Mouse (Mus musculus) limb, embryonic 11.5 days (tissue): ENCODE data around the gene Sema4d. TPM values are rescaled to one million over a fixed set of nuclear protein-coding genes. Genes with fewer than 3 reads are reported as not detected.

Experiments
- ATAC-seq: fragments of 200-750 bp; cut with Nextera tagmentation; 2 replicates; pipeline ENCODE4 v1.8.0; 2017; ENCODE audit warnings: low read depth; ENCODE audit not compliant: insufficient number of reproducible peaks, low FRiP score, low TSS enrichment
- DNase-seq: peaks from one replicate; pipeline ENCODE4 v3.0.0-alpha.2; 2015; ENCODE audit warnings: low spot score
- H3K27ac ChIP-seq: fragments of 300-500 bp; sonication (generic); replicated peaks from 2 replicates; pipeline ENCODE4 v1.5.1; 2014; ENCODE audit warnings: low read depth, mild to moderate bottlenecking, low read length
- H3K27me3 ChIP-seq: fragments of 300-500 bp; sonication (generic); 2 replicates; pipeline ENCODE4 v1.6.1; 2014; ENCODE audit warnings: mild to moderate bottlenecking, low read length, mixed read lengths; ENCODE audit not compliant: control insufficient read depth, insufficient read depth
- H3K36me3 ChIP-seq: fragments of 300-500 bp; sonication (generic); 2 replicates; pipeline ENCODE4 v1.6.1; 2014; ENCODE audit warnings: mild to moderate bottlenecking, low read length, moderate library complexity, mixed read lengths; ENCODE audit not compliant: control insufficient read depth, insufficient read depth
- H3K4me1 ChIP-seq: fragments of 300-500 bp; sonication (generic); 2 replicates; pipeline ENCODE4 v1.6.1; 2014; ENCODE audit warnings: low read length, mixed read lengths; ENCODE audit not compliant: control insufficient read depth, insufficient read depth
- H3K4me2 ChIP-seq: fragments of 300-500 bp; sonication (generic); 2 replicates; pipeline ENCODE4 v1.6.1; 2014; ENCODE audit warnings: low read depth, mild to moderate bottlenecking, moderate library complexity; ENCODE audit not compliant: severe bottlenecking
- H3K4me3 ChIP-seq: fragments of 300-500 bp; sonication (generic); 2 replicates; pipeline ENCODE4 v1.5.1; 2014; ENCODE audit warnings: low read depth, low read length
- H3K9ac ChIP-seq: fragments of 300-500 bp; sonication (generic); 2 replicates; pipeline ENCODE4 v1.6.1; 2014; ENCODE audit warnings: mild to moderate bottlenecking, low read length
- H3K9me3 ChIP-seq: fragments of 300-500 bp; sonication (generic); 2 replicates; pipeline ENCODE4 v1.6.1; 2016; ENCODE audit warnings: low read length; ENCODE audit not compliant: control insufficient read depth
- WGBS: fragments of 180-500 bp; shearing (Covaris S2); extraction: QIAGEN DNeasy Blood & Tissue Kit; methylation state at CpG from one replicate; pipeline ENCODE4 v1.1.7; 2014; 5-methylcytosine and 5-hydroxymethylcytosine counted together
- polyA plus RNA-seq: library from polyadenylated mRNA; unstranded; fragments of >200 nt; fragmentation: Nextera tagmentation; extraction: Ambion mirVana; gene quantifications from 2 replicates; pipeline ENCODE4 v1.2.1, GENCODE M21; 2014

Gene Sema4d
- polyA plus RNA-seq, 1 experiment from 2014 or later, result 5.3 TPM

DNA sequence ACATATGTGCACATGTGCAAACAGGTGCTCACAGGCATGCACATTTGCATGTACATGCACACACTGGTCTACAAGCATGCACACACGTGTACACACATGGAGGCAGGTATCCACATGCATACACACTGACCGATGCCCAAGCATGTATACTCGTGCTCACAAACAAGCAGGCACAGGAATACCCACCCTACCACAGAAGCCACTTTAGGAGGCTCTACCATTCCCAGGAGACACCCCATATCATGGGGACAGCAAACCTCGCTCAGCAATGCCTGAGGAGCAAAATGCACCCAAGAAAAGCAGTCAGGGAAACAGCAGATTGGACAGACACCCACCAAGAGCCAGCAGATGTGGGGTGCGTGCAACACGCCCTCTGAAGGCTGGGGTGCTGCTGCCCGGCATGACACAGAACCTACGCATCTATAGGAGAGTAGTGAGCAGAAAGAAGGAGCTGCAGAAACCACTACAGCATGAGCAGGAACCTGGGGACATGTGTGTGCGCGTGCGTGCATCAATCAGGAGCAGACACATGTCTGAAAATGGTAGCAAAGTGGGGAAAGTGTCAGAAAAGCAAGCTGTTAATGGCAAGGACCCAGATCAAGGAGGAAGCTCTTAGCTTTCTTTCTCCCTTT, 15.1 kb downstream of the Sema4d start:
- no peaks in the 10 kb centered on the region for H3K27me3 ChIP-seq
- no peaks in the 10 kb centered on the region for H3K4me1 ChIP-seq
- H3K4me2 ChIP-seq, result no peak overlapping the region
- WGBS, result 89% methylated on average over 11 of the region's 11 CpGs
- H3K27ac ChIP-seq, result no peak overlapping the region
- no peaks in the 10 kb centered on the region for H3K9me3 ChIP-seq
- ATAC-seq (no peak), DNase-seq (no peak)
- no peak overlapping the region for H3K9ac ChIP-seq
- no peaks in the 10 kb centered on the region for H3K36me3 ChIP-seq
- no peak overlapping the region for H3K4me3 ChIP-seq

DNA sequence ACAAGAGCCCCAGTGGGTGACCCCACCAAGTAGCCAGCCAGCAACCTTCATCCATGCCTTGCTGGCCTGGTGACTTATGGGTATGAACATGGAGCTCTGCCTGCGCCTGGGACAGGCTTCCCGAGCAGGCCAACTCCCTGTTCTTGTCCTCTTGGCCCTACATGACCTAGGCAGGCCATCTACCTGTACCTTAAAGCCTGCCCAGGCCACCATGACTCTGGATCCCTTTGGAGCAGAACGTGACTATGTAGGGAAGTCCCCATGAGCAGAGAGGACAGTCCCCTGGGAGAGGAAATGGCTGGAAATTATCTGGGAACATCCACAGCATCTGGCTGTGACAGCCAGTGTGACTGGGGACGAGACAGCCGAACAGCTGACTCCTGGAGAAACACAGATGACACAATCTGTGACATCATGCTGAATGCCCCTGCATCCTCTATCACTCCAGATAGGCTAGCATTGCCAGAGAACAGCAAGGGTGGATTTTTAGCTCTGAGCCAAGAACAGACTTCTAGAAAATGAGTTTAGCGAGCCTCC, 15.7 kb downstream of the Sema4d start:
- Histone ChIP-seq H3K4me1 (no peaks in the 10 kb centered on the region), H3K27ac (no peak overlapping the region), H3K9me3 (no peaks in the 10 kb centered on the region), H3K9ac (no peak overlapping the region), H3K27me3 (no peaks in the 10 kb centered on the region), H3K4me2 (no peak overlapping the region), H3K4me3 (no peak overlapping the region), H3K36me3 (no peaks in the 10 kb centered on the region)
- 74% methylated on average over 6 of the region's 6 CpGs for WGBS
- DNase-seq (no peak), ATAC-seq (no peak)

DNA sequence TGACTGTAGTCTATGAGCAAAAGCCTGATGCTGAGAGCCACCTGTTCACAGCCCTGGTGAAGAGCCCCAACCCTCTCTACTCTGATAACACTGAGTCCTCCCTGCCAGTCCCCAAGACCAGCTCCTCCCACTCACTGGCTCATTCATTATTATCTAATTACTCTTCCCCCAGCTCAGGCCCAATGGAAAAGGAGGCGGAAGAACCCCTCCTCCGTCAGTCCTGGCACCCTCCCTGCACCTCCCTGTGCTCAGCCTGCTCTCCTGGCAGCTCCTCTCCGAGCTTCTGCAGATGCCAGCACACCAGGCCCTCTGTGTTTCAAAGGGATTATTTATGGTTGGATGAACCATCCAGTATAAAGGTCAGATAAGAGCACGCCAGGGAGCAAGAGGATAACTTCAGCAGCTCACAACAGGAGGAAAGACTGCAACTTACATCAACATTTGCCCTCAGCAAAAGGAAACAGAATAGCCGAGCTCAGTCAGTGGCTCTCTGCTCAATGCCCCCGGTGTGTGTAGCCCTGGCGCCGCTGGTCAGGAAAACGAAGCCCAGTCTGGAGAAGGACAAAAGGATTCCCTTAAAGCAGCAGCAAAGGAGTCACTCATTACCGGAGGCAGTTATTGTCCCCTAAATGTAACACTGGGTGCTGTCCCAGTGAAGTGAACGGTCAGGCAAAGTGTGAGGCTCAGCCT, 16.4 kb downstream of the Sema4d start:
- Histone ChIP-seq H3K9ac (no peak overlapping the region), H3K9me3 (no peaks in the 10 kb centered on the region), H3K4me3 (no peak overlapping the region), H3K27me3 (no peaks in the 10 kb centered on the region), H3K4me2 (no peak overlapping the region), H3K36me3 (no peaks in the 10 kb centered on the region), H3K4me1 (no peaks in the 10 kb centered on the region), H3K27ac (no peak overlapping the region)
- DNase-seq, result no peak
- ATAC-seq, result no peak
- 46% methylated on average over 11 of the region's 11 CpGs for WGBS

DNA sequence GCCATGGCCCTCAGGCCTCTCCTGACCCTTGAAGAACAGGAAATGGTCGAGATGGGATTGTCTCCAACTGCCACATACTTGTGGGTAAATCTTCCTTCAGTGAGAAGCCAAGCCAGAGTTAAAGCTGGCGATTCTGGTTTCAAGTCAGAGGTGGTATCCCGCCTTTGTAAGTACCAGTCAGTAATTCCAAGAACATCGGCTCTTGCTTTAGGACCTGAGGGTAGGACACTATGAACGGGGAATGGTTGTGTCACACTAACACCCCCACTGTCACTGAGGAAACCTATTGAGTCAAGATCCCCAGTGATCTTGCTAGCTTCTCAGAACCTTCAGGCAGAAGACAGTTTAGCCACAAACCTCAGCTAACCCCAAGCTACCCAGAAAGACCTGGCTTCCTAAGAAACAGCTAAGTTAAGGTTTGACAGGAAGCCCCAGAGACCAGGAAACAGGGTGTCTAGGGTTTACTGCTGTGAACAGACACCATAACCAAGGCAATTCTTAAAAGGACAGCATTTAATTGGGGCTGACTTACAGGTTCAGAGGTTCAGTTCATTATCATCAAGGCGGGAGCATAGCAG, 17.3 kb downstream of the Sema4d start:
- WGBS, result 85% methylated on average over 6 of the region's 6 CpGs
- no peaks in the 10 kb centered on the region for H3K4me1 ChIP-seq

DNA sequence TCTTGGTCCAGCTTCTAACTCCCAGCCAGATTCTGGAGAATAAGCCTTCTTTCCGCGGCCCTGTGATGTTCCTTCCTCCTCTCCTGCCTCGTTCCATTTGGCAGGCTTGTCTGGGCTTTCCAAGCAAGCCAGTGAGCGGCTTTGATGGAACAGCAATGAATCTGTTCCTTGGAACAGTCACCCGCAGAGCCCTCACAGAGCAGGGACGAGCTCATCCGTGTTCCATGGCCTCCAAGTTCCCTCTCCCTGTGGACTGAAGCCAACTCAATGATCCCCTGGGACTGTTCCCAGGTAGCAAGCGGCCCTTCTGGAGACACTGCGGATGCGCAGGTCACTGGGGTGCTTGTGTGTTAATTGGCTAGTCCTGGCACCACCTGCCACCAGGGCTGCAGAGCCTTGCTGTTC, 21.7 kb downstream of the Sema4d start:
- H3K4me3 ChIP-seq, result no peak overlapping the region
- ATAC-seq (no peak), DNase-seq (no peak)
- no peaks in the 10 kb centered on the region for H3K4me1 ChIP-seq
- no peaks in the 10 kb centered on the region for H3K27me3 ChIP-seq
- no peaks in the 10 kb centered on the region for H3K9me3 ChIP-seq
- H3K4me2 ChIP-seq, result no peak overlapping the region
- no peak overlapping the region for H3K27ac ChIP-seq
- WGBS, result 80% methylated on average over 10 of the region's 10 CpGs
- H3K36me3 ChIP-seq, result no peaks in the 10 kb centered on the region
- H3K9ac ChIP-seq, result no peak overlapping the region

More for the DNA sequence above, 17.3 kb downstream of the Sema4d start:
- no peaks in the 10 kb centered on the region for H3K27me3 ChIP-seq
- no peak overlapping the region for H3K27ac ChIP-seq
- ATAC-seq (no peak), DNase-seq (no peak)
- no peaks in the 10 kb centered on the region for H3K36me3 ChIP-seq
- no peak overlapping the region for H3K4me2 ChIP-seq
- H3K4me3 ChIP-seq, result no peak overlapping the region
- H3K9ac ChIP-seq, result no peak overlapping the region
- H3K9me3 ChIP-seq, result no peaks in the 10 kb centered on the region

DNA sequence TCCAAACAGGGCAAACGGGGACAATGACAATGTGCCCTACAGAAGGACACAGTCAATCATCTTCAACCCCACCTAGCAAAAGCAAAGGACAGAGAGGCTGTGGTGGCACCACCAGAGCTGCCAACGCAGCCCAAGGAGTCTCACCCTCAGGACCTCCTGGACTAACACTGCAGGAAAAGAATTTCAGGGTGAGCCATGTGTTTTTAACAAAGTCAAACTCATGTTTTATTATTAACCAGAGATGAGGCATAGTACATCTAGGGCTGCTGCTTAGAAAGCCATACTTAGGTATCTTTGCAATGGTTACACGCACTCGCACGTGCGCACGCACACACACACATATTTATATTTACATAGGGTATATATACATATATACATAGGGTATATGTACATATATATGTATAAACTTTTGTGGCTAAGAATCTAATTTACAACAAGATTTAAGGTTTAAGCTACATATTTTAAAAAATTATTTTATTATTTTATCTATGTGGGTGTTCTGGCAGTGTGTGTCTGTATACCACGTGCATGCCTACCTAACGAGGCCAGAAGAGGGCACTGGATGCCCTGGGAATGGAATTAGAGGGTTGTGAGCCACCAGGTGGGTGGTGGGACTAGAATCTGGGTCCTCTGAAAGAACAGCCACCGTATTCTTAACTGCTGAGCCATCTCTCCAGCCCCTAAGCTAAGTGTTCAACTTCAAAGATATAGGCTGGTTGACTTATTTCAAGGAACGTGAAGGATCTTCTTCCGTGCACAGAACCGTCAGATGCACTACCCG, 22.7 kb downstream of the Sema4d start:
- Histone ChIP-seq H3K9me3 (no peaks in the 10 kb centered on the region), H3K36me3 (no peaks in the 10 kb centered on the region), H3K4me2 (no peak overlapping the region), H3K9ac (no peak overlapping the region), H3K27me3 (no peaks in the 10 kb centered on the region), H3K27ac (no peak overlapping the region), H3K4me1 (no peaks in the 10 kb centered on the region), H3K4me3 (no peak overlapping the region)
- DNase-seq (no peak), ATAC-seq (no peak)
- WGBS, result 90% methylated on average over 14 of the region's 14 CpGs

DNA sequence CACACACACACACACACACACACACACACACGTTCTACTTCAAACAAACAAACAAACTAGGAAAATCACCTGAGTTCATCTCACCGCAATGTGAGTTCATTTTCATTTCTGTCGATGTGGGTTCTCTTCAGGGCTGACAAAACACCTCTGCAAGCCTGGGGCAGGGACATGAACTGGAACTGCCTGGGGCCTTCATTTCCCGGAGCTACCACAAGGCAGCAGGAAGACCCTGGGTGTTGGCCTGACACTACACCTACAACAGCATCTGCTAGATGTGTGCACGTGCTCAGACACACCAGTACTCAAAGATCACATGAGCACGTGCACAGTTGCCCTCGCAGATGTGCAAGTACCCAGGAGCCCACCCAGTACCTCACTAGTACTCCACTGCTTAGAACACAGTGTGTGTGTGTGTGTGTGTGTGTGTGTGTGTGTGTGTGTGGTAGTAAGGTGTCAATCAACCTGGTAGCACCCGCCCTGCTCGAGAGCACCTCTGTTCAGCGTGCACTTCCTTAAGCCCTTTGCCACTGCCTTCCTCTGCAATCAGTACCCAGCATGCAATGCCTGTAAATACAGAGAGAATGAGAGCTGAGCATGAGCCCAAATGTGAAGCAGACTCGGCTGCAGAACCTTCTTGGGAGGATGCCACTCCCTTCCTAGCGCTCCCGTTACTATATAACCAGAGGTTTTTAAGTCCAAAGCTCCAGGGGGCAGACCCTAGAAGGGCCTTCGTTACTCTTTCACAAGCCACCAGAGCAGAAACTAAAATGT, 25.4 kb downstream of the Sema4d start:
- H3K36me3 ChIP-seq, result no peaks in the 10 kb centered on the region
- DNase-seq (no peak), ATAC-seq (no peak)
- H3K27ac ChIP-seq, result no peak overlapping the region
- no peaks in the 10 kb centered on the region for H3K27me3 ChIP-seq
- WGBS, result 77% methylated on average over 14 of the region's 14 CpGs
- no peak overlapping the region for H3K4me3 ChIP-seq
- H3K9me3 ChIP-seq, result no peaks in the 10 kb centered on the region
- H3K4me2 ChIP-seq, result no peak overlapping the region
- H3K4me1 ChIP-seq, result no peaks in the 10 kb centered on the region
- no peak overlapping the region for H3K9ac ChIP-seq

DNA sequence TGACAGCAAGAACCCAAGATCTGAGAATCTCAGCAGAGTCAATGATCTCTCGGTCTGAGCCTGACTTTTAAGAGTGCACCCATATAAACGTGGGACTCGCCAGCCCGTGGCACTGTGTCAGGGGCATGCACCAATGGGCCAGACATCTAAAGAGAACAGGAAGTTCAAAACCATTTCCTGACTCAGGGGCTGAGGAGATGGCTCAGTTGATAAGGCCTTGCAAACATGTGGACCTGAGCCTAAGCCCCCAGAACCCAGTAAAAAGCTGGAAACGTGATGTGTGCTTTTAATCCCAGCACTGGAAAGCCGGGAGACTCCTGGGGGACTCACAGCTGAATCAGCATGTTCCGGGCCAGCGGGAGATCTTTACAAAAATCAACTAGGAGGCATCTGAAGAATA, 26.0 kb downstream of the Sema4d start:
- DNase-seq (no peak), ATAC-seq (no peak)
- Histone ChIP-seq H3K4me3 (no peak overlapping the region), H3K4me2 (no peak overlapping the region), H3K4me1 (no peaks in the 10 kb centered on the region), H3K9ac (no peak overlapping the region), H3K27me3 (no peaks in the 10 kb centered on the region), H3K36me3 (no peaks in the 10 kb centered on the region), H3K9me3 (no peaks in the 10 kb centered on the region), H3K27ac (no peak overlapping the region)
- WGBS, result 82% methylated on average over 8 of the region's 8 CpGs
